Mouse (Mus musculus) kidney, adult 11 months (tissue): ENCODE results near the gene Krtap31-2.

Experiments used
- DNase-seq: peaks from one replicate; pipeline ENCODE4 v3.0.0; 2022

The Krtap31-2 gene

GRCm38 (mm10) chr11:99935991-99936390 is at the start of gene Krtap31-2:
Gene Krtap31-2 (plus strand): TSS chr11:99936291.
- no peak for DNase-seq

- DNase-seq, result no peak
Measured at GRCm38 (mm10) chr11:99907620-99908019, 28.5 kb upstream of the Krtap31-2 start, which contains the start of gene Krtap31-1. Gene Krtap31-1 (plus strand): TSS chr11:99907920.

GRCm38 (mm10) chr11:99914451-99914850 is 21.6 kb upstream of the Krtap31-2 start, which contains the start of gene Gm11565:
Gene Gm11565 (plus strand): TSS chr11:99914751.
- no peak for DNase-seq

GRCm38 (mm10) chr11:99937751-99938264 is 1.7 kb downstream of the Krtap31-2 start:
- no peak for DNase-seq

GRCm38 (mm10) chr11:99948175-99948574 is 12.1 kb downstream of the Krtap31-2 start, which contains the start of gene Krtap9-5:
Gene Krtap9-5 (plus strand): TSS chr11:99948475.
- DNase-seq, result no peak

GRCm38 (mm10) chr11:99964213-99964612 is 28.1 kb downstream of the Krtap31-2 start:
- DNase-seq, result no peak

GRCm38 (mm10) chr11:99965961-99966360 is 29.9 kb downstream of the Krtap31-2 start:
- DNase-seq, result no peak

- DNase-seq, result no peak
Measured at GRCm38 (mm10) chr11:99978953-99979352, 42.9 kb downstream of the Krtap31-2 start, which contains the start of gene Krtap29-1. Gene Krtap29-1 (minus strand): TSS chr11:99979053.

- no peak for DNase-seq
Measured at GRCm38 (mm10) chr11:99982731-99983130, 46.6 kb downstream of the Krtap31-2 start.

GRCm38 (mm10) chr11:99983442-99983841 is 47.4 kb downstream of the Krtap31-2 start:
- no peak for DNase-seq

- DNase-seq, result no peak
Measured at GRCm38 (mm10) chr11:99985291-99986092, 49.4 kb downstream of the Krtap31-2 start.

- DNase-seq, result no peak
Measured at GRCm38 (mm10) chr11:99986180-99986647, 50.1 kb downstream of the Krtap31-2 start, which contains the start of gene Krtap16-1. Gene Krtap16-1 (minus strand): TSS chr11:99986597.
